Mouse (Mus musculus): Measurements from ENCODE around the gene Fmo2. TPM values are rescaled to one million over a fixed set of nuclear protein-coding genes. Genes with fewer than 3 reads are reported as not detected.
A peak's percentile ranks its signal among the peaks of the same experiment; 100 is the strongest.

Fmo2 gene
- polyA plus RNA-seq (2016; fragmentation: Nextera tagmentation; extraction: Ambion mirVana) = 0.15 TPM in 1 of 2 replicates, not detected in the other

DNA sequence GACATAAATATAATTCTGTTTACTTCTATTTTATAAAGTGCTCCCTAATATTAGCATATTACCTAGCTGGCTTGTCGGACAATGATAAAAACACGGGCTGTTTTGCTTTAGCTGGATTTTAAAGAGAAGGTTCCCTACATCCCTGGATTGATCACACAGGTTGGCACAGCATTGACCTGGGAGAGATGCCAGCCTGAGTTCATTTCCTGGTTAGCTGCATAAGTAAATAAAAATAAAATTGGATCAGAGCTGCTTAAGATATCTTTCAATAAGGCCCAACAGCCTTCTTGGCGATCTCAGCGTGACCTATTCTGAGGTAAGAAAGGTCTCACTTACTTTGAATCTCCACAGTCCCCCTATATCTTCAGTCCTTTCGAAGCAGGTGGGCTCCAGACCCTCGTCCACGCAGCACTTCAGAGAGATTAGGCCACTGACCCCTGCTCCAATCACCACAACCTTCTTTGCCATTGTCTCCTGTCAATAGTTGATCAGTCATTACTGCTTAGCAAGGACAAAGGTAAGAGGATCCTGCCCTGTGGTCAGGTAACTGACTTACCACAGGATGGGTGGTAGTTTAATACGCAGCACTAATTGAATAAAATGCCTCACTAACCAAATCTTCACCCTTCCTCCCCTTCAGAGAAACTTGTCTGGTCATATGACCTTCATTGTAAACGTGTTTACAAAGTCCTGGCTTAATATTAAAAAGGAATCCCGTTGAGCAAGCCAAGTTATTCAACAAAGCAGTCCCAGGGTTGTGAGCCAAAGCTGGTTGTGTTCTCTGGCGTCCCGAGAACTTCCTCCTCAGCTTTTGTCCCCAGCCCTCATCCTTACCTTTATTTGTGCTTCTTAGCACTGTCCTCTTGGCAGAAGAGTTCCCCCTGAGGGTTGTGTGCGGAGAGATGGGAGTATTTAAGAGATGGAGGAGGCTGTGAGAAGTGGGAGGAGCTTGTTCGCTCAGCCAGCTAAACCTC is at the start of gene Fmo2:
TSS of gene Fmo2 (minus strand) at position 889 of the 974 bp plus-strand sequence.
- no peak for ATAC-seq (ENCODE audit: low FRiP score, low read depth)
- WGBS = 70% methylated on average over 14 of the region's 14 CpGs

DNA sequence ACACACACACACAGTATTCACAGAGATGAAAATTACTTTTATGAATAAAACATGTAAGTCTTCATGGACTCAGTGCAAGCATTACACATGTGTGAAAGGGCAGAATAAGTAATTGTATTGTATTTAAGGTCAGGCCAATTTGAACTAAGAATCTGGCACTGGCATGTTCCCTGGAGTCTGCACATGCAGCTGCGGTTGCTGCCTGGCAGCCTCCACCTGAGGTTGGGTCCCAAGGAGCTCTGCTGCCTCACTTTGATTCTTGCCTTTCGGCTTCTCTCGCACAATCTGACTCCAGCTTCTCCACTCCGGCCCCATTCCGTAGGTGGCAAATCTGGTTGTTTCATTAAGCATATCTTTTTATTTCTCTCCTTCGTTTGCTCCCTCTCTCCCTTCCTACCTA is 49.4 kb upstream of the Fmo2 start:
- H3K27ac ChIP-seq (replicated peaks) = no peak overlapping the region
- no peak overlapping the region for H3K4me3 ChIP-seq
- H3K9me3 ChIP-seq = no peaks in the 10 kb centered on the region
- no peak overlapping the region for H3K9ac ChIP-seq (replicated peaks)
- no peaks in the 10 kb centered on the region for H3K36me3 ChIP-seq
- H3K4me2 ChIP-seq (replicated peaks) = no peak overlapping the region
- peak; percentile 77 for ATAC-seq (ENCODE audit: low FRiP score, low read depth)
- no peaks in the 10 kb centered on the region for H3K27me3 ChIP-seq
- 82% methylated on average over 6 of the region's 6 CpGs for WGBS
- no peaks in the 10 kb centered on the region for H3K4me1 ChIP-seq

More for the DNA sequence above, at the start of gene Fmo2:
- H3K27me3 ChIP-seq = no peaks in the 10 kb centered on the region
- no peaks in the 10 kb centered on the region for H3K36me3 ChIP-seq
- no peak within 1 kb of the TSS for H3K4me2 ChIP-seq (replicated peaks)
- H3K9me3 ChIP-seq = no peaks in the 10 kb centered on the region
- H3K9ac ChIP-seq (replicated peaks) = no peak within 1 kb of the TSS
- no peaks in the 10 kb centered on the region for H3K4me1 ChIP-seq
- no peak within 1 kb of the TSS for H3K27ac ChIP-seq (replicated peaks)
- no peak within 1 kb of the TSS for H3K4me3 ChIP-seq

DNA sequence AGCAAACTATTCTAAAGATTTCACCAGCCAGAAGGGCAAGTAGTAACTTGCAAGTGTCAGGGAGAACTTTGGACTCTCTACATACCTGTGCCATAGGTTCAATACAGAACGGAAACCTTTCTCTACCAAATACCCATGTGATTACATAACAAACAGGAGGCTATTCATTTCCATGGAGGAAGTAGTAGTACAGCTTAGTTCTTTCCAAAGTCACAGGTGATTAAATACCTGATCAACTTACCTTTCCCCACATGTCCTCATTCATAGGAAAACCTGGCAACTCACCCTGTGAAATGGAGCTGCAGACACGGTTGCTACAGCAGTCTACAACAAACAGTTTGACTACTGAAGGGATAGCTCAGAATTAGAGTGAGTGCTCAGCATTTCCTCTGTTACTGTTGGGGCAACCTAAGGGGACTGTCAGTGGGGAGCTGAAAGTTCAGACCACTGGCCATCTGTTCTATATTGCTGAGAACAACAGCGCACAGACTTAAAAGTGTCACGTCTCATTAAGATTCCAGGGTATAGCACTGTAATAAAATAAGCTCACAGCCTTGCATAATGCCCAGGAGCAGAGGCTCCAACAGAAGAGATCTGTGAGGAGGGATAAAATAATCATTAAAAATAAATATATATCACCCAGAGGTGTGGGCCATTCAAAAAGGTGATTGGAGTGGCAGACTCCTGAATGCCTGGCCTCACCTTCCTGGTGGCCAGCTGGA is 48.5 kb upstream of the Fmo2 start:
- ATAC-seq (ENCODE audit: low FRiP score, low read depth) = peak; percentile 47

DNA sequence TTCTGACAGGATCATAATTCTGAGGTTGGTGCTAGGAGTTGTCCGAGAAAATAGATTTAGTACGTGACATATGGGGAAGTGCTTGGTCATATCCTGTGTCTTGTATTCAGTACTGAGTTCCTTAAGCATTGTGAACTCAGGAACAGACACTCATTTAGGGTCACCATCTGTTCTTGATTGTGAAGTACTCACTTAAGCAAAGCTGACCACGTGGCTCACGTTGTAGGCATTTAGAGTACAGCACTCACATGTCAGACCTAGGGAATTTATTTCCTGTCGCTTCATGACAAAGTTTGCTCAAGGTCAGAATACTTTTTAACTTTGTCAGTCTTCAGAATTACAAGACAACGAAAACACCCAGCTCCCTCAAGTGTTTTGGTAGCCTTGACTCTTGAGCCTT is 45.2 kb upstream of the Fmo2 start:
- no peaks in the 10 kb centered on the region for H3K27me3 ChIP-seq
- H3K4me1 ChIP-seq = no peaks in the 10 kb centered on the region
- ATAC-seq (ENCODE audit: low FRiP score, low read depth) = no peak
- no peaks in the 10 kb centered on the region for H3K36me3 ChIP-seq
- no peak overlapping the region for H3K27ac ChIP-seq (replicated peaks)
- H3K9me3 ChIP-seq = no peaks in the 10 kb centered on the region
- 77% methylated on average over 6 of the region's 6 CpGs for WGBS
- H3K4me2 ChIP-seq (replicated peaks) = no peak overlapping the region
- no peak overlapping the region for H3K9ac ChIP-seq (replicated peaks)
- H3K4me3 ChIP-seq = no peak overlapping the region

More for the DNA sequence above, 48.5 kb upstream of the Fmo2 start:
- Histone ChIP-seq H3K4me3 (no peak overlapping the region), H3K36me3 (no peaks in the 10 kb centered on the region), H3K27me3 (no peaks in the 10 kb centered on the region), H3K9ac (replicated peaks) (no peak overlapping the region), H3K4me1 (no peaks in the 10 kb centered on the region), H3K4me2 (replicated peaks) (no peak overlapping the region), H3K27ac (replicated peaks) (no peak overlapping the region), H3K9me3 (no peaks in the 10 kb centered on the region)
- 75% methylated on average over 4 of the region's 4 CpGs for WGBS

DNA sequence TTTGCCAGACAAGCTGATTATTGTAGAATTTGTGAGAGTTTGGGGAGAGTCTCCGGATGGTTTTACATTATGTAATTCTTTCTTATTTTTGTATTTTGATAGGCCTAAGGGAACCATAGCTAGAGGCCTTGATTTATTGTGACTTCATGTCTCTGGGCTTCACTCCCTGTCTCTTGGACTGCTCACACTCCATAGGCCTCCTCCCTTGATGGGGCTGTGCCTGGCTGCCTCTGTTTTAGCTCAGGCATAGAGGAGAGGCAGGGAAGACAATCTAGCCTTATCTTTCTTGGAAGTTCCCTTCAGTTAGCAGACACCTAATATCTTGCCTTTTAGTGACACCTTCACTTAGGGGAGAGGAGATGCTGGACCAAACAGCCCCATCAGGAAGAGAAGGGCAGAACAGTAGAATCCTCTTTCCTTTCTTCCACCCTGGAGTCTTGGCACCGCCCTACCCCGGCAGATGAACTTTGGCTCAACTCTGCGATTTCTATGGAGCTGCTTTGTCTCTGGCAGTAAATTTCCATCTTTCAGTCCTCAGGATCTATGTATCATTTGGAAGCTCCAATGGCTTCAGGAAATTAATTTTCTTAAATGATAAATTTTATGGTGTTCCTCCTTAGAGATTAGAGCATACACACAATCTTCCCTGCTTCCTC is 40.3 kb upstream of the Fmo2 start:
- no peaks in the 10 kb centered on the region for H3K9me3 ChIP-seq
- no peak overlapping the region for H3K4me3 ChIP-seq
- no peak overlapping the region for H3K4me2 ChIP-seq (replicated peaks)
- no peaks in the 10 kb centered on the region for H3K27me3 ChIP-seq
- no peak for ATAC-seq (ENCODE audit: low FRiP score, low read depth)
- WGBS = 96% methylated on average over 4 of the region's 4 CpGs
- no peaks in the 10 kb centered on the region for H3K36me3 ChIP-seq
- no peak overlapping the region for H3K27ac ChIP-seq (replicated peaks)
- H3K4me1 ChIP-seq = no peaks in the 10 kb centered on the region
- no peak overlapping the region for H3K9ac ChIP-seq (replicated peaks)

DNA sequence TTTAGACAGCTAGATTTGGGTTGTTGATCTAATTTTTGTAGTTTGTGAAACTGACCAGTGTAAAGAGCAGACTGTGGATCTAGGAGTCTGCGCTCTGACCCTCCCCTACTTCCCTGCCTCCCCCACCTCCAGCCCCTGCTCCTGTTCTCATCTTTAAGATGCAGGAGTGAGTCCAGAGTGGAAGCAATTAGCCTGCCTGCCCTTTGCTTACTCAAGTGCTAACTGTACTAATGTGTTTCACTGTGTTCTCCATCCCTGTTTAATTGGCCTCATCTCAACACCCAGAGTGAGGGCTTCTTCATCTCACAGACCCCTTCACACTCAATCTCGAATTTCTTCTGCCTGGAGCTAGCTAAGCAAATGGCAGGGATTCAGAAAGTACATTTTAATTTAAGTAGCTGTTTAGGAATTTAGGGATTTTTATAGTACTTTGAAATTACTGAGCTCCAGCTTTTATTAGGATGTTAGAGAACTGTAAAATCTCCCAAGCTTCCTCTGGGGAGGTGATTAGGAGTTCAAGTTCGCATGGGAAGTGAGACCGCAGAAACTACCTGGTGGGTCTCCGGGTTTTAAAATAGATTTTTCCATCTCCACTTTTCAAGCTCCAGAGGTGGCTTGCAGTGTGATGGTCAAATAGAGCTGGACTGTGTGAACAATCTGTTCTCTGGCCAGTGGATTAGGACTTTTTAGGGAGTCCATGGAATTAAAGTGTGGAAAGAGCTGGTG is 39.6 kb upstream of the Fmo2 start:
- H3K36me3 ChIP-seq = no peaks in the 10 kb centered on the region
- ATAC-seq (ENCODE audit: low FRiP score, low read depth) = no peak
- H3K27me3 ChIP-seq = no peaks in the 10 kb centered on the region
- H3K9ac ChIP-seq (replicated peaks) = no peak overlapping the region
- no peaks in the 10 kb centered on the region for H3K4me1 ChIP-seq
- H3K27ac ChIP-seq (replicated peaks) = no peak overlapping the region
- H3K9me3 ChIP-seq = no peaks in the 10 kb centered on the region
- no peak overlapping the region for H3K4me2 ChIP-seq (replicated peaks)
- 89% methylated on average over 5 of the region's 5 CpGs for WGBS
- H3K4me3 ChIP-seq = no peak overlapping the region

DNA sequence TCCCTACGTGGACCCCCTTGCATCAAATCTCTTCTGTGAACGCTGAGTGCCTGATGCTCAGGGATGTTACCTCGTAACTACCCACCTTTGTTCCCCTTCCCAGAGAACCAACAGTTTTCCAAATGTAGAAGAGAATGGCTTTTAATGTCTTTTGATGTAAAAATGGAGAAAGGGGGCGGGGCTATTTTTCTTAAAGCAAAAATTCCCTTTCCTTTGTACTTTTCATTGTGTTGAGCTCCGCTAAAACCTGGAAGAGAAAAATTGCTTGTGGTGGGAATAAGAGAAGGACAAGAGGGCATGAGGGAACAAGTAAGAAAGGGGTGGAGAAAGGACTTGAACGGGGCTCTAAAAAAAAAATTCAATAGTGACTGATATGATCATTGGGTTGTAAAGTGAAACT is 38.9 kb upstream of the Fmo2 start, which contains the start of gene Fmo6:
TSS of gene Fmo6 (minus strand) at position 101 of the 400 bp plus-strand sequence.
- Histone ChIP-seq H3K36me3 (no peaks in the 10 kb centered on the region), H3K27ac (replicated peaks) (no peak within 1 kb of the TSS), H3K9ac (replicated peaks) (no peak within 1 kb of the TSS), H3K4me2 (replicated peaks) (no peak within 1 kb of the TSS), H3K27me3 (no peaks in the 10 kb centered on the region), H3K4me3 (no peak within 1 kb of the TSS), H3K4me1 (no peaks in the 10 kb centered on the region), H3K9me3 (no peaks in the 10 kb centered on the region)
- WGBS = 84% methylated on average over 6 of the region's 6 CpGs
- no peak for ATAC-seq (ENCODE audit: low FRiP score, low read depth)

DNA sequence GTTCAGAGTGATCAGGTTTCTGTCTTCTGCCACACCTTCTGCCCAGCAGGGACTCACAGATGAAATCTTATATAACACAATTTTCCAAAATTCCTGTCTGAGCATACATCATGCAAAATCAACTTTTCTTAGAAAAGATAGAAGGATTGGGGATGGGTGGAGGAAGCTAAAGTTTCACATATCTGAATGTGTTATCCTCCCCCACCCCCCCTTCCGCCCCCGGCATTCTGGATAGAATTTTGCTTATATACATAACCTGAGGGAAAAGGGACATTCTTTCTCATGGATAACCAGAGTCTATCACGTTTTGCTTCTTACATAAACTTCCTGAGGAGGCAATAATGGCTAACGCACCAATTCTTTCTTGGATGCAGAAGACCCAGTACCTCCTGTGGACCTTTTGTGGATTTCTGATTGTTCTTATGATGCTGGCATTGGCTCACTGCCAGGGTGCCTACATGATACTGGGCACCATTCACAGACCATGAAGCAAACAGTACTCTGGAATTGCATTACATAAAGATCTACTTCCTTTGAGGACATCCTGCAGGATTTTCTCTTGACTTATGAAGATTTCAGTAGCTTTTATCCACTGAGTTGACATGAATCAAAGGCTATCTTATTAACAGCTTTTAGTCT is 36.0 kb upstream of the Fmo2 start:
- no peaks in the 10 kb centered on the region for H3K36me3 ChIP-seq
- no peak overlapping the region for H3K4me2 ChIP-seq (replicated peaks)
- 76% methylated on average over 4 of the region's 4 CpGs for WGBS
- ATAC-seq (ENCODE audit: low FRiP score, low read depth) = no peak
- H3K4me3 ChIP-seq = no peak overlapping the region
- H3K4me1 ChIP-seq = no peaks in the 10 kb centered on the region
- no peaks in the 10 kb centered on the region for H3K9me3 ChIP-seq
- H3K9ac ChIP-seq (replicated peaks) = no peak overlapping the region
- no peaks in the 10 kb centered on the region for H3K27me3 ChIP-seq
- H3K27ac ChIP-seq (replicated peaks) = no peak overlapping the region

DNA sequence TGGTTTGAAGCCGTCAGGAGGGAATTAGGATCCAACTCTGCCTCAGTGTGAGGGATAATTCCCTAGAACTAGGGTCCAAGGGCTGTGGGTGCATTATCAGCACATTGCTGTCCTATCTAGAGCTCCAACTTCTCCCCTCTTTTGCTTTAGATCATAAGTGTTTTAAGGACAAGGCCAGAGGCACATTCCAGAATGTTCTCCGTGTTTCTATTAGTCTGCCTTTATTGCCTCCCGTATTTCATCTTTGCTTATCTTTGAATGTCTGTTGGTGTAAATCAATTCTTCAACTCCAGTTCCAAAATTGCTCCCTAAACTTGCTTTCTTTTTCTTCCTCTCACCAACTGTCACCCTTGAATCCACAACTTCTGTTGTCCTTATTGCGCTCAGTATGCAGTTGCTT is 33.9 kb upstream of the Fmo2 start:
- H3K9ac ChIP-seq (replicated peaks) = no peak overlapping the region
- no peak overlapping the region for H3K4me2 ChIP-seq (replicated peaks)
- 84% methylated on average over 4 of the region's 4 CpGs for WGBS
- H3K36me3 ChIP-seq = no peaks in the 10 kb centered on the region
- no peak overlapping the region for H3K27ac ChIP-seq (replicated peaks)
- no peaks in the 10 kb centered on the region for H3K4me1 ChIP-seq
- no peaks in the 10 kb centered on the region for H3K27me3 ChIP-seq
- ATAC-seq (ENCODE audit: low FRiP score, low read depth) = no peak
- H3K9me3 ChIP-seq = no peaks in the 10 kb centered on the region
- no peak overlapping the region for H3K4me3 ChIP-seq

DNA sequence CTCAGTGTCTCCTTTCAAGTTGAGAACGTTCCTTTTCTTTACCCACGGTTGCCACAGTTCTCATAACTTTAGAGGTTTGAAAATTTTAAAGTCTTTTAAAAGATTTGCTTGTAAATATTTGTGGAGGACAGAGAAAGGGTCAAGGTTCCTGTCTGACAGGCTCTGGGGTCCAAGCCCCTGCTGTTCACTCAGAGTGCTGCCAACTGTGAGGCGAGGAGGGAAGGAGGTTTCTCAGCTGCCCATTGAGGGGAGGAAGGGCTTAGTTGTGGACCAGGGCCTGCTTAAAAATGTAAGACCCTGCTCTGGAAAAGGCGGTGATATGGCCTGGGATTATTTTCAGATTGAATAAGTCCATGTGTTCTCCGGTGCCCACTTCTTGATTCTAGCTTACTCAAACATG is 33.4 kb upstream of the Fmo2 start:
- H3K4me3 ChIP-seq = no peak overlapping the region
- H3K9me3 ChIP-seq = no peaks in the 10 kb centered on the region
- H3K36me3 ChIP-seq = no peaks in the 10 kb centered on the region
- 81% methylated on average over 5 of the region's 5 CpGs for WGBS
- ATAC-seq (ENCODE audit: low FRiP score, low read depth) = no peak
- H3K9ac ChIP-seq (replicated peaks) = no peak overlapping the region
- no peak overlapping the region for H3K4me2 ChIP-seq (replicated peaks)
- H3K27me3 ChIP-seq = no peaks in the 10 kb centered on the region
- no peak overlapping the region for H3K27ac ChIP-seq (replicated peaks)
- H3K4me1 ChIP-seq = no peaks in the 10 kb centered on the region

DNA sequence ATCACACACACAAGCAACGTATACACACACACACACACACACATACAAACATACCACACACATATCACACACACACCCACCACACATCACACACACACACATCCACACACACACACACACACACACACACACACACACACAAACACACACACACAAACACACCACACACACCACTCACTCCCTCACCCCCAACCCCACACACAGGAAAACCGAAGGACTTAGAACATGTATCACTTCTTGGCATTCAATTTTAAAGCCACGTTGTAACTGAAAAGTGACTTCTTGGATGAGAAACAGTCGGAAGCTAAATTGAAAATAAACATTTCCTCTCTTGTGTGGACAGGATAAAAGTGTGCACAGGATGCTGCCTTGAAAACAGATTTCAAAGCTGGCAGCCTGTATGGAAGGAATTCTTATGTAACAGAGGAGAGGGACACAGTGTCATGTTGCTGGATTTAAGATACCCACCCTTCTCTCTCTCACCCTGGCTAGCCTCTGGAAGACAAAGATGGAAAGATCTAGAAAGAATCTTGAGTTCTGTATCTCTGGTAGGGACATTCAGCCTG is 32.9 kb upstream of the Fmo2 start:
- H3K36me3 ChIP-seq = no peaks in the 10 kb centered on the region
- H3K9ac ChIP-seq (replicated peaks) = no peak overlapping the region
- no peaks in the 10 kb centered on the region for H3K9me3 ChIP-seq
- H3K4me1 ChIP-seq = no peaks in the 10 kb centered on the region
- H3K27me3 ChIP-seq = no peaks in the 10 kb centered on the region
- H3K4me3 ChIP-seq = no peak overlapping the region
- no peak overlapping the region for H3K4me2 ChIP-seq (replicated peaks)
- no peak for ATAC-seq (ENCODE audit: low FRiP score, low read depth)
- H3K27ac ChIP-seq (replicated peaks) = no peak overlapping the region
- 82% methylated on average over 4 of the region's 4 CpGs for WGBS

Data from midbrain, embryonic 12.5 days (tissue).